13 mouse cellular contexts compared by ENCODE assay signal in the genomic region with DNA sequence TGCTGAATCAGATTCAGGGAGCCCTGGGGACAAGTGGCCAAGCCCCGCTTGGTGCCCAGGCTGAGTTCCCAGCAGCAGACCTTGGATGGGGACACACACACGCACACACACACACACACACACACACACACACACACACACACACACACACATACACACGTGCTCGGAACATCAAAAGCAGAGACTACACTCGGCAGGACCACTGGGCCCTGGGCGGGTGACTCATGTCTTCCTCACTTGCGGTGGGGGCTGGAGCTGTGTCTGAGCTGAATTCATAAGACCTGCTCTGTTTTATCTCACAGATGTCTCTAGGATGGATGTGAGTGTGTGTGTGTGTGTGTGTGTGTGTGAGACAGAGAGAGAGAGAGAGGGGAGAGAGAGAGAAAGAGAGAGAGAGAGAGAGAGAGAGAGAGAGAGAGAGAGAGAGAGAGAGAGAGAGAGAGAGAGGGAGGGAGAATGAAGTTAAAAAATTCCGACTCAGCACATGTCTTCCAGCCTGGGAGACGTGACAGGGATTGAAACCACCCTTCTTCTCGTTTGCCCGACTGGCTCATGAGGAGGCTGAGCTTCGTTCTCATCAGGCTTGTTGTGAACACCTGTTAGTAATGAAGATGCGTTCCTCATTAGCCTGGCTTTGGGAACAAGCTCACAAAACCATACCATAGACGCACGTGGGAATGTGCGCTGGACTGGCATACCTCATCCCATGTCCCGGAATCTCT.
A peak's percentile ranks its signal among the peaks of the same experiment; 100 is the strongest.
DNase-seq lines count a peak whose midpoint lies in the region; ATAC-seq lines count a peak whose summit lies in the region.
"Had no signal": no experiment of that assay in that cellular context is flagged by ENCODE, and none has a peak within 500 bp of the region (broad histone marks: within the 10 kb centered on the region; RNA-seq: fewer than 3 reads in every experiment).

No protein-coding gene starts in this region.

- WGBS in limb, embryonic 15.5 days, result 31% methylated on average over 16 of the region's 17 CpGs
- 52% methylated on average over 17 of the region's 17 CpGs for WGBS in limb, embryonic 10.5 days
- WGBS in embryonic facial prominence, embryonic 10.5 days, result 58% methylated on average over 17 of the region's 17 CpGs
- 65% methylated on average over 17 of the region's 17 CpGs for WGBS in liver, embryonic 12.5 days (ENCODE audit: insufficient replicate concordance)

- peaks cover 29% of the 10 kb centered on the region for H3K4me1 ChIP-seq in limb, embryonic 15.5 days
- H3K4me1 ChIP-seq in limb, embryonic 10.5 days, result peaks cover 47% of the 10 kb centered on the region
- peaks cover 64% of the 10 kb centered on the region for H3K4me1 ChIP-seq in embryonic facial prominence, embryonic 10.5 days
- H3K4me1 ChIP-seq in liver, embryonic 12.5 days, result no peaks in the 10 kb centered on the region
- H3K4me1 ChIP-seq: heart, embryonic 15.5 days had no signal

- H3K4me3 ChIP-seq in limb, embryonic 15.5 days, result no peak overlapping the region
- no peak overlapping the region for H3K4me3 ChIP-seq in limb, embryonic 10.5 days
- no peak overlapping the region for H3K4me3 ChIP-seq in embryonic facial prominence, embryonic 10.5 days
- no peak overlapping the region for H3K4me3 ChIP-seq in liver, embryonic 12.5 days
- H3K4me3 ChIP-seq: forebrain, embryonic 13.5 days; heart, embryonic 15.5 days; lung, embryonic 15.5 days had no signal

- peak overlapping the region; percentile 11; the same call in 1 of the 2 replicates for H3K27ac ChIP-seq in limb, embryonic 15.5 days
- H3K27ac ChIP-seq in limb, embryonic 10.5 days, result no peak overlapping the region
- H3K27ac ChIP-seq in embryonic facial prominence, embryonic 10.5 days (replicated peaks), result peak overlapping the region; percentile 30; the same call in 1 of the 2 replicates
- no peak overlapping the region for H3K27ac ChIP-seq in liver, embryonic 12.5 days
- H3K27ac ChIP-seq: forebrain, embryonic 13.5 days; heart, embryonic 15.5 days; hindbrain, embryonic 14.5 days; lung, embryonic 15.5 days had no signal

- no peak overlapping the region for H3K4me2 ChIP-seq in limb, embryonic 15.5 days
- no peak overlapping the region for H3K4me2 ChIP-seq in liver, embryonic 12.5 days
- H3K4me2 ChIP-seq: forebrain, embryonic 13.5 days; heart, embryonic 15.5 days; hindbrain, embryonic 14.5 days; lung, embryonic 15.5 days had no signal

- DNase-seq in limb, embryonic 10.5 days (ENCODE audit: low spot score), result no peak
- peak; percentile 56 for DNase-seq in 416B (ENCODE audit: low read depth)
- peak; percentile 35 for DNase-seq in Muller cell, postnatal 12 days (ENCODE audit: inconsistent ontology term)
- DNase-seq in embryonic facial prominence, embryonic 10.5 days (ENCODE audit: low spot score), result no peak
- no peak for DNase-seq in T-cell, adult 2 months (ENCODE audit: low spot score)
- DNase-seq: cerebellum, adult 8-10 months; thymus, postnatal 36 days had no signal

- no peaks in the 10 kb centered on the region for H3K36me3 ChIP-seq in limb, embryonic 15.5 days
- peaks cover 8% of the 10 kb centered on the region; the same call in 1 of the 2 replicates for H3K36me3 ChIP-seq in limb, embryonic 10.5 days
- H3K36me3 ChIP-seq in embryonic facial prominence, embryonic 10.5 days (replicated peaks), result peaks cover 22% of the 10 kb centered on the region
- H3K36me3 ChIP-seq in liver, embryonic 12.5 days, result no peaks in the 10 kb centered on the region
- H3K36me3 ChIP-seq: heart, embryonic 15.5 days; lung, embryonic 15.5 days had no signal

- H3K27me3 ChIP-seq in limb, embryonic 15.5 days, result no peaks in the 10 kb centered on the region
- H3K27me3 ChIP-seq in limb, embryonic 10.5 days (ENCODE audit: low read depth, poor library complexity, severe bottlenecking), result no peaks in the 10 kb centered on the region
- H3K27me3 ChIP-seq in embryonic facial prominence, embryonic 10.5 days (replicated peaks; ENCODE audit: low read depth, poor library complexity, severe bottlenecking), result no peaks in the 10 kb centered on the region
- H3K27me3 ChIP-seq in liver, embryonic 12.5 days (replicated peaks), result no peaks in the 10 kb centered on the region
- H3K27me3 ChIP-seq: forebrain, embryonic 13.5 days; heart, embryonic 15.5 days; lung, embryonic 15.5 days had no signal

- no peak for ATAC-seq in limb, embryonic 15.5 days (ENCODE audit: insufficient number of reproducible peaks, low FRiP score, low TSS enrichment, low read depth)
- no peak for ATAC-seq in liver, embryonic 12.5 days
- ATAC-seq: forebrain, embryonic 13.5 days had no signal

- H3K9ac ChIP-seq in limb, embryonic 15.5 days, result no peak overlapping the region
- no peak overlapping the region for H3K9ac ChIP-seq in liver, embryonic 12.5 days
- H3K9ac ChIP-seq: forebrain, embryonic 13.5 days; heart, embryonic 15.5 days; hindbrain, embryonic 14.5 days; lung, embryonic 15.5 days had no signal

- H3K9me3 ChIP-seq in limb, embryonic 15.5 days, result no peaks in the 10 kb centered on the region
- no peaks in the 10 kb centered on the region for H3K9me3 ChIP-seq in limb, embryonic 10.5 days (replicated peaks)
- H3K9me3 ChIP-seq in embryonic facial prominence, embryonic 10.5 days, result no peaks in the 10 kb centered on the region
- H3K9me3 ChIP-seq in liver, embryonic 12.5 days (replicated peaks), result no peaks in the 10 kb centered on the region
- H3K9me3 ChIP-seq: forebrain, embryonic 13.5 days; heart, embryonic 15.5 days; lung, embryonic 15.5 days had no signal

Comparison
In these comparisons a context has a peak if more than half of its experiments do, and no peak if none do; other contexts are left out.
1. H3K27ac ChIP-seq: peak in limb, embryonic 15.5 days (single experiment) and embryonic facial prominence, embryonic 10.5 days (single experiment); none in limb, embryonic 10.5 days (single experiment) and liver, embryonic 12.5 days (single experiment).
2. DNase-seq: peak in 416B (single experiment) and Muller cell, postnatal 12 days (single experiment); none in limb, embryonic 10.5 days (single experiment), embryonic facial prominence, embryonic 10.5 days (single experiment) and T-cell, adult 2 months (single experiment).